Mouse (Mus musculus): ENCODE data around the gene Gpc6. TPM values are rescaled to one million over a fixed set of nuclear protein-coding genes. Genes with fewer than 3 reads are reported as not detected.

Gene Gpc6
- polyA plus RNA-seq, 1 experiment from 2014 or later = 14.5 TPM

DNA sequence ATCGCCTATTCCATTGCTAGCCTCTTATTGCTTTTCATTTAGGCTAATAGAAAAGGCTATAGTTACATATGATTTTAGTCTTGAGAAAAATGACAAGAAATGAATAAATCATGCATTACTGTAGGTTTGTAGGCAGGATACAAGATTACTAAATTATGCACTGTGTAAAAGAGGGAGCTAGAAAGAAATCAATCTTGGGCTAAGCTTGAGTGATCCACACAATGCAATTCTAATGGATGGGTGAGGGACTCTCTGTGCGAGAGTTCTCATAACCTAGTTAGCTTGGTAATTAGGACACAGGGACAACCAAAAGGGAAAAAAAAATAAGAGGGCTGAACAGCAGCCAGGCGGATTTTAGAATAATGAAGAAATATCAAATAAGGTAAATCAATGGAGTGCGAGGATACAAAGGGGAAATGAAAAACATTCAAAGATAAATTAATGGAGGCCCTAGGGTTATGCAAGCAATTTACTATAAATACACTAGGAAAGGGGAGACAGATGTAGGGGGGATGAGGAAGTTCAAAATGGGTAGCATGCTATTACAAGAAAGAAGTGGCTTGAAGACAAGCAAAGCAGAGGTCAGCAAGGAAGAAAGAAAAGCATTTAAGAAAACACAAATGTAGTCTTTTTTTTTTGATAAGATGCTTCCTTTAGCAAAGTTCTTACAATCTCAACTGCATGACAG lies 835.9 kb downstream of the Gpc6 start:
- Histone ChIP-seq H3K9me3 (ENCODE audit: control insufficient read depth, low read length) (no peaks in the 10 kb centered on the region), H3K27me3 (ENCODE audit: control insufficient read depth, insufficient read depth, low read length) (no peaks in the 10 kb centered on the region), H3K4me2 (ENCODE audit: low read length) (no peak overlapping the region), H3K9ac (ENCODE audit: low read length) (no peak overlapping the region), H3K4me1 (ENCODE audit: control insufficient read depth in 2 of 2, insufficient read depth in 2 of 2, low read length in 2 of 2) (no peaks in the 10 kb centered on the region), H3K4me3 (ENCODE audit: control insufficient read depth in 1 of 2, insufficient read depth in 1 of 2, low read depth in 1 of 2, low read length in 2 of 2) (no peak overlapping the region), H3K36me3 (ENCODE audit: control insufficient read depth, insufficient read depth, low read length) (no peaks in the 10 kb centered on the region), H3K27ac (replicated peaks in 1 of 2; ENCODE audit: control insufficient read depth in 1 of 2, insufficient read depth in 1 of 2, low read depth in 2 of 2, low read length in 2 of 2) (no peak overlapping the region)
- no peak for ATAC-seq (ENCODE audit: insufficient number of reproducible peaks, insufficient read depth, low FRiP score, low read depth)
- WGBS = 82% methylated on average over 4 of the region's 4 CpGs

DNA sequence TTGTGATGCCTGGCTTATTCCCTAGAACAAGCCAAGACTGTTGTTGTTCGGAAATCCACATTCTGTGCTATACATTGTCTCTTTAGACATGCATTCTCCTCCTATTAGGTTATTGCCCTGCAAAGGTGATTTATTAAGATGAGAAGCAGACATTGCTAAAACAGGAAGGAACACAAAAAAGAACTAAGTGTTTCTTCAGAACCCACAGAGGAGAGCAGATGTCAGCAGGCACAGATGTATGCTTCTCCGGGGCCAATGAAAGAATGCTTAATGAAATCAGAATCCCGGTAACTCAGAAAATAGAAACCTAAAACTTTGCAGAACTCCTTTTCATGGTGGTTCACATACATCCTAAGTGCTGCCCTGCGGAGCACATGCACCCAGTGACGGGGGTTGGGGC lies 837.8 kb downstream of the Gpc6 start:
- H3K9ac ChIP-seq (ENCODE audit: low read length) = no peak overlapping the region
- no peaks in the 10 kb centered on the region for H3K27me3 ChIP-seq (ENCODE audit: control insufficient read depth, insufficient read depth, low read length)
- no peak overlapping the region for H3K4me3 ChIP-seq (ENCODE audit: control insufficient read depth in 1 of 2, insufficient read depth in 1 of 2, low read depth in 1 of 2, low read length in 2 of 2)
- no peaks in the 10 kb centered on the region for H3K9me3 ChIP-seq (ENCODE audit: control insufficient read depth, low read length)
- no peaks in the 10 kb centered on the region for H3K4me1 ChIP-seq (ENCODE audit: control insufficient read depth in 2 of 2, insufficient read depth in 2 of 2, low read length in 2 of 2)
- no peak for ATAC-seq (ENCODE audit: insufficient number of reproducible peaks, insufficient read depth, low FRiP score, low read depth)
- WGBS = 90% methylated on average over 5 of the region's 5 CpGs
- no peaks in the 10 kb centered on the region for H3K36me3 ChIP-seq (ENCODE audit: control insufficient read depth, insufficient read depth, low read length)
- H3K4me2 ChIP-seq (ENCODE audit: low read length) = no peak overlapping the region
- H3K27ac ChIP-seq (replicated peaks in 1 of 2; ENCODE audit: control insufficient read depth in 1 of 2, insufficient read depth in 1 of 2, low read depth in 2 of 2, low read length in 2 of 2) = no peak overlapping the region

DNA sequence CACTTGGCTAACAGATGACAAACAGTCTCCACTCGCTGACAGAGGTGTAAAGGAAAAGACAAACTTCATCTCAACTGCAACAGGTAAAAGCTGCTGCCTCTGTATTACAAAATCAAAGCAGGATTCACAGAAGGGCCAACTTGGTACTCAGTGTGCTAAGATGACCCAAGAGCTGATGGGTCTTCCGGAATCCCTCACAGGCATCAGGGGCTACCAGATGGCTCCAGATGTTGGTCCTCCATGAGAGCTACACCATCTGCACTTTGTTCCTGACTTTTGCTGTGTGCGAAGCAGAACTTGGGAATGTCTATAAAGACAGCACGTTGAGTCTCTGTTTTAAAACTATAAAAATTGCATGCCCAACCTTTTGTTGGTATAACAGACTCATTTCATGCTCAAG lies 842.7 kb downstream of the Gpc6 start:
- no peak for ATAC-seq (ENCODE audit: insufficient number of reproducible peaks, insufficient read depth, low FRiP score, low read depth)
- H3K27me3 ChIP-seq (ENCODE audit: control insufficient read depth, insufficient read depth, low read length) = no peaks in the 10 kb centered on the region

DNA sequence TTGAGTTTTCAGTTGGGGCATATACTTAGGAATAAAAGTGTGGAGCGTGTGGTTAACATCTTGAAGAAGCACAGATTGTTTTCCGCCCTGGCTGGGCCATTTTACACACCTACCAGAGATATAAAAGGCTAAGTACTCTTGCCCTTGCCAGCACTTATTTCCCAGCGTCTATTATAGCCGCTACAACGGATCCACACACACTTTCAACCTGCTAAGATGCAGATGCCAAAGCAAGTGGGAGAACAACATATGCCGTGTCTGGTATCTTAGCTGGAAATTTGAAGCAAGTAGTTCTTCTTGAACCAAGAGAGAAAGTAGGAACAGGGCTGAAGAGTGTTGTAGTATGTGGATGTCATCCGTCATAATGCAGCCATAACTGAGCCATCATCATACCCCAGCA lies 843.6 kb downstream of the Gpc6 start:
- WGBS = 79% methylated on average over 7 of the region's 7 CpGs
- no peaks in the 10 kb centered on the region for H3K4me1 ChIP-seq (ENCODE audit: control insufficient read depth in 2 of 2, insufficient read depth in 2 of 2, low read length in 2 of 2)
- H3K36me3 ChIP-seq (ENCODE audit: control insufficient read depth, insufficient read depth, low read length) = no peaks in the 10 kb centered on the region
- no peak overlapping the region for H3K27ac ChIP-seq (replicated peaks in 1 of 2; ENCODE audit: control insufficient read depth in 1 of 2, insufficient read depth in 1 of 2, low read depth in 2 of 2, low read length in 2 of 2)
- H3K9ac ChIP-seq (ENCODE audit: low read length) = no peak overlapping the region
- no peak overlapping the region for H3K4me2 ChIP-seq (ENCODE audit: low read length)
- no peaks in the 10 kb centered on the region for H3K9me3 ChIP-seq (ENCODE audit: control insufficient read depth, low read length)
- ATAC-seq (ENCODE audit: insufficient number of reproducible peaks, insufficient read depth, low FRiP score, low read depth) = no peak
- H3K27me3 ChIP-seq (ENCODE audit: control insufficient read depth, insufficient read depth, low read length) = no peaks in the 10 kb centered on the region
- no peak overlapping the region for H3K4me3 ChIP-seq (ENCODE audit: control insufficient read depth in 1 of 2, insufficient read depth in 1 of 2, low read depth in 1 of 2, low read length in 2 of 2)

More for the DNA sequence above, 842.7 kb downstream of the Gpc6 start:
- Histone ChIP-seq H3K4me1 (ENCODE audit: control insufficient read depth in 2 of 2, insufficient read depth in 2 of 2, low read length in 2 of 2) (no peaks in the 10 kb centered on the region), H3K4me3 (ENCODE audit: control insufficient read depth in 1 of 2, insufficient read depth in 1 of 2, low read depth in 1 of 2, low read length in 2 of 2) (no peak overlapping the region), H3K4me2 (ENCODE audit: low read length) (no peak overlapping the region), H3K9ac (ENCODE audit: low read length) (no peak overlapping the region), H3K9me3 (ENCODE audit: control insufficient read depth, low read length) (no peaks in the 10 kb centered on the region), H3K36me3 (ENCODE audit: control insufficient read depth, insufficient read depth, low read length) (no peaks in the 10 kb centered on the region), H3K27ac (replicated peaks in 1 of 2; ENCODE audit: control insufficient read depth in 1 of 2, insufficient read depth in 1 of 2, low read depth in 2 of 2, low read length in 2 of 2) (no peak overlapping the region)
- WGBS = 73% methylated on average over 4 of the region's 4 CpGs

DNA sequence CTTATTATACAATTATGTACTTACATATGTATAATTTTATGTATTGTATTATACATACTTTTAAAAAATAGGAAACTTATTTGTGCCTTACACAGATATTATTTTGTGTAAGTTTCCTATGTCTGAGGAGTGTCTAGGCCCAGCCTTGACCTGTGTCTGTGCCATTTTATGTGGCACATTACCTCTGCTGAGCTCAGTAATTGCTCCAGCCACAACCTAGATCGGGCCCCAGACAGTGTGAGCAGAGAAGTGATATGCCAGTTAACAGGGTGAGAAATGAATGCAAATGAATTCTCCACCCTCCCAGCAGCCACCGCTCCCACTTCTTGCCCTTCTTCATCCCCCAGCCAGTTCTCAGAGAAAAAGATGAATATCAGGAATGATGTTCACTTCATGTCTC lies 848.3 kb downstream of the Gpc6 start:
- no peak overlapping the region for H3K4me3 ChIP-seq (ENCODE audit: control insufficient read depth in 1 of 2, insufficient read depth in 1 of 2, low read depth in 1 of 2, low read length in 2 of 2)
- no peak for ATAC-seq (ENCODE audit: insufficient number of reproducible peaks, insufficient read depth, low FRiP score, low read depth)
- 68% methylated on average over 2 of the region's 2 CpGs for WGBS
- H3K9me3 ChIP-seq (ENCODE audit: control insufficient read depth, low read length) = no peaks in the 10 kb centered on the region
- no peaks in the 10 kb centered on the region for H3K4me1 ChIP-seq (ENCODE audit: control insufficient read depth in 2 of 2, insufficient read depth in 2 of 2, low read length in 2 of 2)
- no peak overlapping the region for H3K9ac ChIP-seq (ENCODE audit: low read length)
- H3K4me2 ChIP-seq (ENCODE audit: low read length) = no peak overlapping the region
- H3K27ac ChIP-seq (replicated peaks in 1 of 2; ENCODE audit: control insufficient read depth in 1 of 2, insufficient read depth in 1 of 2, low read depth in 2 of 2, low read length in 2 of 2) = no peak overlapping the region
- no peaks in the 10 kb centered on the region for H3K27me3 ChIP-seq (ENCODE audit: control insufficient read depth, insufficient read depth, low read length)
- no peaks in the 10 kb centered on the region for H3K36me3 ChIP-seq (ENCODE audit: control insufficient read depth, insufficient read depth, low read length)

DNA sequence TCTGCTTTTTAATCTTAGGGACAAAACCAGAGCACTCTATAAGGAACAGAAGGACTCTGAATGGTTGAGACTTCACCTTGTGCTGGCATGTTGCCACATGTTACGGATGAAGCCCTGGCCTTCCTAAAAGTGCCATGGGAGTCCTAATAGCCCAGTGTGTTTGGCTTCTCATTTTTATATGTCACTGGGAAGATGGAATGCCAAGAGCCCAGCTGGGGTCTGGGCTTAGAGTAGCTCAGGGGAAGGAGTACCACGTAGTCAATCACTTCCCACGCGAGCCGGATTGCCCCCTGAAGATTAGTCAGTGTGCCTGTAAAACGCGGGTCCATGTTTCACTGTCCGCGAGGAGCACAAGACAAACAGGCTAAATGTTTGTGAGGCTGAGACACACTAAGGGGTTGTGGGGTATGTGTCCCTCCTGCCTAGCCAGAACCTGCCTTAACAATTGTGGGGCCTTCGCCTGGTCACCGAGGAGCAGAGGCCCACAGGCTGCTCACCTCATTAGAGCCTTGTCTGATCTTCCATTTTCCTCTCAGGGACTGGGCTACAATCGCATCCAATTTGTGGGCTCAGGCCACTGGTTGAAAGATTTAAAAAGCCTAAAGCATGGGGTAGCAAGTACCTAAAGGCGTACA lies 852.9 kb downstream of the Gpc6 start:
- H3K9me3 ChIP-seq (ENCODE audit: control insufficient read depth, low read length) = no peaks in the 10 kb centered on the region
- H3K27ac ChIP-seq (replicated peaks in 1 of 2; ENCODE audit: control insufficient read depth in 1 of 2, insufficient read depth in 1 of 2, low read depth in 2 of 2, low read length in 2 of 2) = no peak overlapping the region
- H3K27me3 ChIP-seq (ENCODE audit: control insufficient read depth, insufficient read depth, low read length) = no peaks in the 10 kb centered on the region
- WGBS = 89% methylated on average over 13 of the region's 13 CpGs
- no peaks in the 10 kb centered on the region for H3K4me1 ChIP-seq (ENCODE audit: control insufficient read depth in 2 of 2, insufficient read depth in 2 of 2, low read length in 2 of 2)
- H3K36me3 ChIP-seq (ENCODE audit: control insufficient read depth, insufficient read depth, low read length) = no peaks in the 10 kb centered on the region
- H3K9ac ChIP-seq (ENCODE audit: low read length) = no peak overlapping the region
- no peak for ATAC-seq (ENCODE audit: insufficient number of reproducible peaks, insufficient read depth, low FRiP score, low read depth)
- no peak overlapping the region for H3K4me3 ChIP-seq (ENCODE audit: control insufficient read depth in 1 of 2, insufficient read depth in 1 of 2, low read depth in 1 of 2, low read length in 2 of 2)
- no peak overlapping the region for H3K4me2 ChIP-seq (ENCODE audit: low read length)

DNA sequence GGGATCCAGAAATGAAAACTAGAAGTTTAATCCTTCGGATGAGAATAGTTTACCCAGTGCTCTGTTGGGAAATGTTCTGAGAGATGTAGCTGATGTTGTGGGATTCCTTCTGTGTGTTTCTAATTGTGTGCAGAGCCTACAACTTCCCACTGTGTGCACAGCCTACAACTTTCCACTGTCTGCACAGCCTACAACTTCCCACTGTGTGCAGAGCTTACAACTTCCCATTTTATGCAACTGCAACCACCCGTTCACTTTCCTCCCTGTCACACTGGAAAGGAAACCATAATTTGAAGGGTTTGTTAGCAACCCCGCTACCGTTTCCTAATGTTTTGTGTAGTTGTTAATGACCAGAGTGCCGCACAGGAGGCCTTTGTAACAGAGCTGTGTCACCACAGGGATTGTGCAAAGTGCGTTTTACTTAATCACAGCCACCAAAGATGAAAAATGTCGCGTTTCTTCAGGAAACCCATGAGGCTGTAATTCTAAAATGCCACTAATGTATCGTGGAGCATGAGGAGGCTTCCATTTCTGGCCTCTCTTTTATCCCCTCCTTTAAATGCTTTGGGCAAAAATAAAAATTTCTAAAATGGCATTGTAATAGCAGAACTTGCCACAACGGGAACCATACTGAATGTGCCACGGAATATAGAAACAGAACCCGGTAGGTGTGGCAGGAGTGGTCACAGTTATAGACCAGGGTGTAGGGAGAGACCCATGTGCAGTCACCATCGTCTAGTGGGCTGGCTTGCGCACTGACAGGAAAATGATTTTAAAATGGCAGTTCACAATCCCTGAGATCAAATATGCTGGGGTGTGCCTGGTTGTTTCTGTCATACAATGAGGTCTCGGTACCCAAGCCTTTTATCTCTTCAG lies 853.7 kb downstream of the Gpc6 start:
- Histone ChIP-seq H3K9ac (ENCODE audit: low read length) (no peak overlapping the region), H3K9me3 (ENCODE audit: control insufficient read depth, low read length) (no peaks in the 10 kb centered on the region), H3K36me3 (ENCODE audit: control insufficient read depth, insufficient read depth, low read length) (no peaks in the 10 kb centered on the region), H3K4me3 (ENCODE audit: control insufficient read depth in 1 of 2, insufficient read depth in 1 of 2, low read depth in 1 of 2, low read length in 2 of 2) (no peak overlapping the region), H3K27me3 (ENCODE audit: control insufficient read depth, insufficient read depth, low read length) (no peaks in the 10 kb centered on the region), H3K4me2 (ENCODE audit: low read length) (no peak overlapping the region), H3K4me1 (ENCODE audit: control insufficient read depth in 2 of 2, insufficient read depth in 2 of 2, low read length in 2 of 2) (no peaks in the 10 kb centered on the region), H3K27ac (replicated peaks in 1 of 2; ENCODE audit: control insufficient read depth in 1 of 2, insufficient read depth in 1 of 2, low read depth in 2 of 2, low read length in 2 of 2) (no peak overlapping the region)
- ATAC-seq (ENCODE audit: insufficient number of reproducible peaks, insufficient read depth, low FRiP score, low read depth) = no peak
- WGBS = 84% methylated on average over 15 of the region's 15 CpGs

Data from heart, embryonic 14.5 days (tissue).